Mouse (Mus musculus) spleen, adult 12 weeks (tissue): ENCODE measurements around the gene Tmem115.
A peak's percentile ranks its signal among the peaks of the same experiment; 100 is the strongest.
"Not testable (repeated sequence)": the region's sequence is repeated elsewhere in the genome, so short reads cannot be mapped to it uniquely, and the experiment has no call there.

Experiments
- DNase-seq: peaks from one replicate; pipeline ENCODE4 v3.0.0; 2022; ENCODE audit warnings: low spot score

The Tmem115 gene

GRCm38 (mm10) chr9:107570845-107571244 lies 37.1 kb downstream of the Tmem115 start:
- no peak for DNase-seq

GRCm38 (mm10) chr9:107571534-107572326 lies 38.0 kb downstream of the Tmem115 start:
- DNase-seq: no peak

- DNase-seq: no peak
These were observed 38.5 kb downstream of the Tmem115 start for GRCm38 (mm10) chr9:107572327-107572662.

GRCm38 (mm10) chr9:107573774-107574173 lies 40.0 kb downstream of the Tmem115 start:
- DNase-seq: not testable (repeated sequence)

GRCm38 (mm10) chr9:107575579-107576356 lies 42.0 kb downstream of the Tmem115 start:
- DNase-seq: no peak

GRCm38 (mm10) chr9:107576357-107577107 lies 42.8 kb downstream of the Tmem115 start, which contains the start of gene Hyal1:
TSS of gene Hyal1 (plus strand) at chr9:107576927.
- DNase-seq: peak; percentile 64

- no peak for DNase-seq
These were observed 44.1 kb downstream of the Tmem115 start for GRCm38 (mm10) chr9:107577871-107578270.

GRCm38 (mm10) chr9:107578587-107578986 lies 44.8 kb downstream of the Tmem115 start, which contains the start of gene Naa80:
TSS of gene Naa80 (plus strand) at chr9:107578887.
- DNase-seq: no peak

GRCm38 (mm10) chr9:107579023-107579900 lies 45.5 kb downstream of the Tmem115 start:
- no peak for DNase-seq

- DNase-seq: peak; percentile 76
These were observed 47.0 kb downstream of the Tmem115 start, which contains the start of gene Hyal3 for GRCm38 (mm10) chr9:107580501-107581317. TSS of gene Hyal3 (plus strand) at chr9:107580818.

GRCm38 (mm10) chr9:107581584-107581983 lies 47.8 kb downstream of the Tmem115 start:
- DNase-seq: no peak

- DNase-seq: no peak
These were observed 48.8 kb downstream of the Tmem115 start for GRCm38 (mm10) chr9:107582509-107583062.

- DNase-seq: no peak
These were observed 49.4 kb downstream of the Tmem115 start for GRCm38 (mm10) chr9:107583174-107583573.

- DNase-seq: no peak
These were observed 52.8 kb downstream of the Tmem115 start for GRCm38 (mm10) chr9:107586504-107586903.

- DNase-seq: peak; percentile 92
These were observed 53.5 kb downstream of the Tmem115 start, which contains the start of gene Ifrd2 for GRCm38 (mm10) chr9:107586974-107587832. TSS of gene Ifrd2 (plus strand) at chr9:107587642.

GRCm38 (mm10) chr9:107587833-107588639 lies 54.3 kb downstream of the Tmem115 start:
- DNase-seq: no peak
